Mouse (Mus musculus) testis, postnatal 14 days (tissue): ENCODE data around the gene Dll4.

Source experiments
- DNase-seq: peaks from one replicate; pipeline ENCODE4 v3.0.0; 2021; ENCODE audit warnings: low spot score

The Dll4 gene

GRCm38 (mm10) chr2:119335535-119335934 lies 10.0 kb downstream of the Dll4 start:
- DNase-seq, result no peak

- no peak for DNase-seq
Observed at GRCm38 (mm10) chr2:119336002-119336401, 10.4 kb downstream of the Dll4 start.

GRCm38 (mm10) chr2:119336470-119336869 lies 10.9 kb downstream of the Dll4 start:
- no peak for DNase-seq

GRCm38 (mm10) chr2:119337425-119338265 lies 12.1 kb downstream of the Dll4 start:
- peak; percentile 80 for DNase-seq

GRCm38 (mm10) chr2:119344537-119345138 lies 19.1 kb downstream of the Dll4 start:
- DNase-seq, result no peak

- peak; percentile 85 for DNase-seq
Observed at GRCm38 (mm10) chr2:119350555-119351486, 25.2 kb downstream of the Dll4 start, which contains the start of gene Chac1. Gene Chac1, plus strand, starts transcription at chr2:119351229.

GRCm38 (mm10) chr2:119353707-119354106 lies 28.1 kb downstream of the Dll4 start:
- DNase-seq, result no peak

GRCm38 (mm10) chr2:119355089-119355488 lies 29.5 kb downstream of the Dll4 start:
- DNase-seq, result no peak

GRCm38 (mm10) chr2:119355651-119356050 lies 30.1 kb downstream of the Dll4 start:
- no peak for DNase-seq

- DNase-seq, result no peak
Observed at GRCm38 (mm10) chr2:119356310-119356709, 30.7 kb downstream of the Dll4 start.

GRCm38 (mm10) chr2:119356805-119357204 lies 31.2 kb downstream of the Dll4 start:
- no peak for DNase-seq

- no peak for DNase-seq
Observed at GRCm38 (mm10) chr2:119358249-119358648, 32.7 kb downstream of the Dll4 start.

GRCm38 (mm10) chr2:119359721-119360291 lies 34.2 kb downstream of the Dll4 start:
- no peak for DNase-seq

- DNase-seq, result no peak
Observed at GRCm38 (mm10) chr2:119364969-119365368, 39.4 kb downstream of the Dll4 start.

- no peak for DNase-seq
Observed at GRCm38 (mm10) chr2:119367346-119367745, 41.8 kb downstream of the Dll4 start.

GRCm38 (mm10) chr2:119370116-119370515 lies 44.5 kb downstream of the Dll4 start:
- no peak for DNase-seq

GRCm38 (mm10) chr2:119377286-119377685 lies 51.7 kb downstream of the Dll4 start:
- no peak for DNase-seq

- DNase-seq, result no peak
Observed at GRCm38 (mm10) chr2:119377826-119378225, 52.2 kb downstream of the Dll4 start.

- DNase-seq, result no peak
Observed at GRCm38 (mm10) chr2:119379455-119379854, 53.9 kb downstream of the Dll4 start.
